Mouse (Mus musculus): ENCODE results near the gene Npcd. TPM values are rescaled to one million over a fixed set of nuclear protein-coding genes. Genes with fewer than 3 reads are reported as not detected.
"Not testable (repeated sequence)": the region's sequence is repeated elsewhere in the genome, so short reads cannot be mapped to it uniquely, and the experiment has no call there.

Gene Npcd
- total RNA-seq, 2 experiments from 2014 or later, result not detected

GRCm38 (mm10) chr15:79833251-79834050, 586 bp downstream of the Npcd start:
- ATAC-seq (replicated peaks; ENCODE audit: low FRiP score, low TSS enrichment, poor library complexity, severe bottlenecking), result 0 out of 2 replicates have a peak, but pooled peaks have one; percentile 7

GRCm38 (mm10) chr15:79832064-79832900, 1.8 kb downstream of the Npcd start:
- peak; percentile 39; the same call in 1 of the 2 replicates for ATAC-seq (replicated peaks; ENCODE audit: low FRiP score, low TSS enrichment, poor library complexity, severe bottlenecking)

GRCm38 (mm10) chr15:79830388-79830787, 3.6 kb downstream of the Npcd start:
- ATAC-seq (replicated peaks; ENCODE audit: low FRiP score, low TSS enrichment, poor library complexity, severe bottlenecking), result peak; percentile 53

- ATAC-seq (replicated peaks; ENCODE audit: low FRiP score, low TSS enrichment, poor library complexity, severe bottlenecking), result no peak
Measured at GRCm38 (mm10) chr15:79829431-79829830, 4.6 kb downstream of the Npcd start.

- no peak for ATAC-seq (replicated peaks; ENCODE audit: low FRiP score, low TSS enrichment, poor library complexity, severe bottlenecking)
Measured at GRCm38 (mm10) chr15:79828366-79829035, 5.5 kb downstream of the Npcd start.

GRCm38 (mm10) chr15:79827778-79828210, 6.2 kb downstream of the Npcd start:
- no peak for ATAC-seq (replicated peaks; ENCODE audit: low FRiP score, low TSS enrichment, poor library complexity, severe bottlenecking)

- ATAC-seq (replicated peaks; ENCODE audit: low FRiP score, low TSS enrichment, poor library complexity, severe bottlenecking), result no peak
Measured at GRCm38 (mm10) chr15:79827061-79827777, 6.8 kb downstream of the Npcd start.

GRCm38 (mm10) chr15:79826221-79826935, 7.7 kb downstream of the Npcd start:
- ATAC-seq (replicated peaks; ENCODE audit: low FRiP score, low TSS enrichment, poor library complexity, severe bottlenecking), result no peak

GRCm38 (mm10) chr15:79825146-79825825, 8.8 kb downstream of the Npcd start:
- no peak for ATAC-seq (replicated peaks; ENCODE audit: low FRiP score, low TSS enrichment, poor library complexity, severe bottlenecking)

- ATAC-seq (replicated peaks; ENCODE audit: low FRiP score, low TSS enrichment, poor library complexity, severe bottlenecking), result 0 out of 2 replicates have a peak, but pooled peaks have one; percentile 16
Measured at GRCm38 (mm10) chr15:79823588-79824280, 10.3 kb downstream of the Npcd start.

GRCm38 (mm10) chr15:79822265-79823199, 11.5 kb downstream of the Npcd start:
- peak; percentile 79 for ATAC-seq (replicated peaks; ENCODE audit: low FRiP score, low TSS enrichment, poor library complexity, severe bottlenecking)

GRCm38 (mm10) chr15:79818325-79818724, 15.7 kb downstream of the Npcd start:
- ATAC-seq (replicated peaks; ENCODE audit: low FRiP score, low TSS enrichment, poor library complexity, severe bottlenecking), result no peak

- no peak for ATAC-seq (replicated peaks; ENCODE audit: low FRiP score, low TSS enrichment, poor library complexity, severe bottlenecking)
Measured at GRCm38 (mm10) chr15:79813666-79814258, 20.3 kb downstream of the Npcd start.

GRCm38 (mm10) chr15:79812840-79813239, 21.2 kb downstream of the Npcd start:
- not testable (repeated sequence) for ATAC-seq (replicated peaks; ENCODE audit: low FRiP score, low TSS enrichment, poor library complexity, severe bottlenecking)

GRCm38 (mm10) chr15:79810997-79811396, 23.0 kb downstream of the Npcd start:
- no peak for ATAC-seq (replicated peaks; ENCODE audit: low FRiP score, low TSS enrichment, poor library complexity, severe bottlenecking)

GRCm38 (mm10) chr15:79810061-79810460, 24.0 kb downstream of the Npcd start:
- ATAC-seq (replicated peaks; ENCODE audit: low FRiP score, low TSS enrichment, poor library complexity, severe bottlenecking), result no peak

All from megakaryocyte-erythroid progenitor cell, adult 5-6 weeks (primary cell).